Mouse (Mus musculus) liver, embryonic 12.5 days (tissue): ENCODE data around the gene Gdap2. TPM values are rescaled to one million over a fixed set of nuclear protein-coding genes. Genes with fewer than 3 reads are reported as not detected.

Source experiments
- polyA plus RNA-seq: library from polyadenylated mRNA; unstranded; fragments of >200 nt; fragmentation: Nextera tagmentation; extraction: Ambion mirVana; gene quantifications from 2 replicates; pipeline ENCODE4 v1.2.1, GENCODE M21; 2016

Gene Gdap2
- polyA plus RNA-seq, 1 experiment from 2014 or later, result 22.0 TPM

Other genes starting within 250 kb of the Gdap2 start
- 43.6 and 48.9 TPM in 2 replicates for gene Wdr3, start within 50 bp of the Gdap2 start, polyA plus RNA-seq